Mouse (Mus musculus) stomach, embryonic 16.5 days (tissue): ENCODE measurements around the gene St3gal4. TPM values are rescaled to one million over a fixed set of nuclear protein-coding genes. Genes with fewer than 3 reads are reported as not detected.
"Not testable (repeated sequence)": the region's sequence is repeated elsewhere in the genome, so short reads cannot be mapped to it uniquely, and the experiment has no call there.

ENCODE experiments used
- ATAC-seq: fragments of 200-750 bp; cut with Nextera tagmentation; 2 replicates; pipeline ENCODE4 v1.8.0; 2017; ENCODE audit warnings: moderate number of reproducible peaks, moderate TSS enrichment; ENCODE audit not compliant: insufficient read depth, low FRiP score
- H3K27ac ChIP-seq: fragments of 300-500 bp; sonication (generic); 2 replicates; pipeline ENCODE4 v1.5.1; 2014; ENCODE audit warnings: low read length
- H3K27me3 ChIP-seq: fragments of 300-500 bp; sonication (generic); 2 replicates; pipeline ENCODE4 v1.6.1; 2014; ENCODE audit warnings: low read length, control low read depth, mixed read lengths; ENCODE audit not compliant: control insufficient read depth, insufficient read depth
- H3K36me3 ChIP-seq: fragments of 300-500 bp; sonication (generic); 2 replicates; pipeline ENCODE4 v1.6.1; 2014; ENCODE audit warnings: low read length; ENCODE audit not compliant: control insufficient read depth, insufficient read depth
- H3K4me1 ChIP-seq: fragments of 300-500 bp; sonication (generic); 2 replicates; pipeline ENCODE4 v1.6.1; 2014; ENCODE audit warnings: low read length, control low read depth, mixed read lengths; ENCODE audit not compliant: control insufficient read depth, insufficient read depth
- H3K4me2 ChIP-seq: fragments of 300-500 bp; sonication (generic); 2 replicates; pipeline ENCODE4 v1.6.1; 2014; ENCODE audit warnings: low read depth, low read length, mixed read lengths
- H3K4me3 ChIP-seq: fragments of 300-500 bp; sonication (generic); replicated peaks from 2 replicates; pipeline ENCODE4 v1.5.1; 2014; ENCODE audit warnings: mild to moderate bottlenecking, low read length
- H3K9ac ChIP-seq: fragments of 300-500 bp; sonication (generic); 2 replicates; pipeline ENCODE4 v1.6.1; 2014; ENCODE audit warnings: low read length
- H3K9me3 ChIP-seq: fragments of 300-500 bp; sonication (generic); replicated peaks from 2 replicates; pipeline ENCODE4 v1.6.1; 2016; ENCODE audit warnings: low read length, control low read depth; ENCODE audit not compliant: control insufficient read depth
- WGBS: fragments of 180-500 bp; shearing (Covaris S2); extraction: QIAGEN DNeasy Blood & Tissue Kit; methylation state at CpG from one replicate; pipeline ENCODE4 v1.1.7; 2014; 5-methylcytosine and 5-hydroxymethylcytosine counted together
- polyA plus RNA-seq: library from polyadenylated mRNA; unstranded; fragments of >200 nt; fragmentation: Nextera tagmentation; extraction: Ambion mirVana; gene quantifications from 2 replicates; pipeline ENCODE4 v1.2.1, GENCODE M21; 2015

St3gal4 gene
- polyA plus RNA-seq, 1 experiment from 2014 or later = 53.1 TPM

- 64% methylated on average over 4 of the region's 4 CpGs for WGBS
- Histone ChIP-seq H3K27ac (peak overlapping the region; percentile 87), H3K9ac (no peak overlapping the region; the same call in 1 of the 2 replicates), H3K4me2 (no peak overlapping the region), H3K36me3 (no peaks in the 10 kb centered on the region), H3K4me3 (no peak overlapping the region), H3K27me3 (no peaks in the 10 kb centered on the region), H3K9me3 (no peaks in the 10 kb centered on the region), H3K4me1 (peaks cover 7% of the 10 kb centered on the region; the same call in 1 of the 2 replicates)
- no peak for ATAC-seq
Measured at GRCm38 (mm10) chr9:35156862-35157261, 37.8 kb upstream of the St3gal4 start.

GRCm38 (mm10) chr9:35156002-35156710 is 37.1 kb upstream of the St3gal4 start:
- Histone ChIP-seq H3K36me3 (no peaks in the 10 kb centered on the region), H3K4me2 (no peak overlapping the region), H3K4me1 (peaks cover 7% of the 10 kb centered on the region; the same call in 1 of the 2 replicates), H3K27ac (peak overlapping the region; percentile 87), H3K9me3 (no peaks in the 10 kb centered on the region), H3K27me3 (no peaks in the 10 kb centered on the region), H3K9ac (no peak overlapping the region; the same call in 1 of the 2 replicates), H3K4me3 (no peak overlapping the region)
- 68% methylated on average over 5 of the region's 5 CpGs for WGBS
- peak; percentile 82 for ATAC-seq

GRCm38 (mm10) chr9:35152923-35153322 is 33.9 kb upstream of the St3gal4 start:
- Histone ChIP-seq H3K27ac (no peak overlapping the region), H3K4me3 (no peak overlapping the region), H3K9ac (no peak overlapping the region), H3K4me2 (no peak overlapping the region), H3K36me3 (no peaks in the 10 kb centered on the region), H3K9me3 (no peaks in the 10 kb centered on the region), H3K4me1 (peaks cover 7% of the 10 kb centered on the region; the same call in 1 of the 2 replicates), H3K27me3 (no peaks in the 10 kb centered on the region)
- WGBS = 72% methylated on average over 1 of the region's 1 CpGs
- ATAC-seq = no peak

GRCm38 (mm10) chr9:35148822-35149221 is 29.8 kb upstream of the St3gal4 start:
- H3K9ac ChIP-seq, H3K36me3 ChIP-seq, H3K4me2 ChIP-seq, H3K4me1 ChIP-seq, H3K9me3 ChIP-seq, H3K4me3 ChIP-seq, H3K27ac ChIP-seq, ATAC-seq, H3K27me3 ChIP-seq: not testable (repeated sequence)

GRCm38 (mm10) chr9:35147261-35147660 is 28.2 kb upstream of the St3gal4 start:
- WGBS = 92% methylated on average over 14 of the region's 14 CpGs
- H3K4me2 ChIP-seq, H3K36me3 ChIP-seq, H3K4me1 ChIP-seq, H3K27me3 ChIP-seq, ATAC-seq, H3K27ac ChIP-seq, H3K9ac ChIP-seq, H3K9me3 ChIP-seq, H3K4me3 ChIP-seq: not testable (repeated sequence)

- Histone ChIP-seq H3K9ac (no peak overlapping the region), H3K9me3 (no peaks in the 10 kb centered on the region), H3K27ac (no peak overlapping the region), H3K27me3 (no peaks in the 10 kb centered on the region), H3K4me2 (no peak overlapping the region), H3K36me3 (no peaks in the 10 kb centered on the region), H3K4me3 (no peak overlapping the region), H3K4me1 (peaks cover 3% of the 10 kb centered on the region; the same call in 1 of the 2 replicates)
- 90% methylated on average over 1 of the region's 1 CpGs for WGBS
- peak; percentile 17 for ATAC-seq
Measured at GRCm38 (mm10) chr9:35145829-35146228, 26.8 kb upstream of the St3gal4 start.

- WGBS = 88% methylated on average over 9 of the region's 9 CpGs
- H3K9me3 ChIP-seq = no peaks in the 10 kb centered on the region
- H3K4me3 ChIP-seq = no peak overlapping the region
- no peak overlapping the region for H3K9ac ChIP-seq
- no peaks in the 10 kb centered on the region for H3K36me3 ChIP-seq
- no peak overlapping the region for H3K27ac ChIP-seq
- ATAC-seq = no peak
- H3K4me1 ChIP-seq = peaks cover 6% of the 10 kb centered on the region
- H3K4me2 ChIP-seq = no peak overlapping the region
- no peaks in the 10 kb centered on the region for H3K27me3 ChIP-seq
Measured at GRCm38 (mm10) chr9:35145118-35145517, 26.1 kb upstream of the St3gal4 start.

GRCm38 (mm10) chr9:35142221-35142620 is 23.2 kb upstream of the St3gal4 start:
- Histone ChIP-seq H3K27ac (no peak overlapping the region), H3K4me2 (no peak overlapping the region), H3K9me3 (no peaks in the 10 kb centered on the region), H3K4me1 (peaks cover 6% of the 10 kb centered on the region), H3K9ac (no peak overlapping the region), H3K36me3 (no peaks in the 10 kb centered on the region), H3K27me3 (no peaks in the 10 kb centered on the region), H3K4me3 (no peak overlapping the region)
- no peak for ATAC-seq
- 66% methylated on average over 2 of the region's 2 CpGs for WGBS

GRCm38 (mm10) chr9:35139231-35139744 is 20.2 kb upstream of the St3gal4 start:
- Histone ChIP-seq H3K27me3 (no peaks in the 10 kb centered on the region), H3K4me1 (peaks cover 6% of the 10 kb centered on the region), H3K27ac (no peak overlapping the region), H3K4me2 (no peak overlapping the region), H3K9ac (no peak overlapping the region; the same call in 1 of the 2 replicates), H3K4me3 (no peak overlapping the region), H3K9me3 (no peaks in the 10 kb centered on the region), H3K36me3 (no peaks in the 10 kb centered on the region)
- WGBS = 66% methylated on average over 5 of the region's 5 CpGs
- ATAC-seq = 0 out of 2 replicates have a peak, but pooled peaks have one; percentile 31
